Mouse (Mus musculus): ENCODE measurements around the gene Olfr725.

Gene Olfr725

DNA sequence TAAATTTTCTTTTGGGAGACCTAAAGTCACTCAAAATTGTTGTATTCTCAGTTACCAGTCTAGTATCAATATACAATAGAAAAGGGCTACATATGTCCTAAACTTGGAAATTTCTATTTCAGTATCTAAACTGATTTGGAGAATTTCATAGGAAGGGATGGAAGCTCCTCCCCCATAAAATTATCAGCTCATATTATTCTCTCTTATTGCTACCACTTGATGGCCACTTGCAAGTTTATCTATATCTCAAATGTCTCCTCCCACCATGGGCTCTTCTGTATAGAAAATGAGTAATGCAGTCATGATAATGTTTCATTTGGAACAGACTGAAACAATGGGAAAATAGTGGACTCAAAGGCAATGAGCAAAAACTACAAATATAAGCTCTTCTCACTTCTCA is at the start of gene Olfr725:
Gene Olfr725, minus strand, starts transcription at position 101 of the 400 bp plus-strand sequence.
- DNase-seq (ENCODE audit: extremely low read depth, insufficient read length, low spot score) = no peak

DNA sequence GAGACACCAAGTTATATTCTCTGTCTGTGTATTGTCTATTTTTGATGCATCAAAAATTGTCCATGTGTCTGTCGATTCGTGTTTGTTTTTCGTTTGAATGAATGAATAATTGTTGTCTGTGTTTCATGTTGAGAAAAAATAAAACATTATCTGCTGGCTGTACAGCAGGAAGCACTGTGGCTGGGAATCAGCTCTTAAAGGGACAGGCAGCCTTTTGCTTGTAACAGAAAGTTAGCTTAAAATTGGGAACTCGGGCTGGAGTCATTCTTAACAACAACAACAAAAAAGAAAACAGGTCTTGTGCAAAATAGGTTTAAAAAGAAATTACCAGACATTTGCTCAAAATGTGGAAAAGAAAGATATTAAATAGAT is 22.5 kb upstream of the Olfr725 start:
- no peak for DNase-seq (ENCODE audit: extremely low read depth, insufficient read length, low spot score)

DNA sequence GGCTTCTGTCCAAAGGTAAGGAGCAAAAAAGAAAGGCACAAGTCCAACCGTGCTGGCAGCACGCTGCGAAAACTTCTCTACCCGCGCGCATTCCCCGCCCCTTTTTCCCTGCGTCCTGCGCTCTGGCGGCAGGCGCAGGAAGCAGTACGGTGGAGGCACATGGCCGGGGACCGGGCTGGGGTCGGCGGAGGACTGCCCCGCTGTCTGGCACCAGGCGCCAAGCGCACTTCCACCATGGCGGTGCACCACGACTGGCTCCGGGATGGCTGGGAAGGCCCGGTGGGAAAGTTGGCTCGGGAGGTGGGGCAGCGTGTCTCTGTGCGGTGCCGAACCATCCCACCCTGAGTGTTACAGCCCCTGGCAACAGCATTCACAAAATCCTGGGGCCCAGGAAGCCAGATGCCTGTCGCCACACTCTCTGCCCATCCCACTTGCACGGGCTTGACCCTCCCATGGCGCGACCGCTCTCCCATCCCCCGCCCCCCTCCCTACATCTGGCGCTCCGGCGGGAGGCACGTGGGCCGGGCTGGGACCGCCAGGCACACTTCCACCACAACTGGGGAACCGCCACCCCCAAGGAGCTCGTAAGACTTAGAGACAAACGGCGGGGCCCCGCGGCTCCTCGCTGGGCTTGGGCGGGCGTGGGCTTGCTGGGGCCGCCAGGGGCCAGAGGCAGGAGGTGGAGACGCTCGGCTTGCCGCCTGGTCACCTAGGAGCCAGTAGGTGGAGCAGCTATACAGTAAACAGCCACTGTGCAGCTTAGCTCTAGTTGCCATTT is 22.0 kb upstream of the Olfr725 start:
- DNase-seq (ENCODE audit: extremely low read depth, insufficient read length, low spot score) = peak; percentile 1

DNA sequence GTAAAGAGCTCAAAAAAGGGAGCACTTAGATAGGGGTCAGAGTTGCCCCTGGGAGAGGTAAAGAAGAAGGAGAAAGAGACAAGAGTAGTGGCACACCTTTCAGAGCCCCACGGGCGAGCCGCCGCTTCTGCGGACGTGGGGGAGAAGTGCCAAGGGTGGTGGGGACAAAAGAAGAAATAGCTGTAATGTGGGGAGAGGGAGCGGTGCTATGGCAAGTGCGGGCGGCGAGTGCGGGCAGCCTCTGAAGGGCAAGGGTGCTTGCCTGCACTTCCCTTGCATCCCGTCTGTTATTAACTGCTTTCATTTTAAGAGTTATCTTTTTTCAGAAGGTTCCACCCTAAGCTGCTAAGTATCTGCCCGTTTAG is 21.4 kb upstream of the Olfr725 start:
- DNase-seq (ENCODE audit: extremely low read depth, insufficient read length, low spot score) = no peak

DNA sequence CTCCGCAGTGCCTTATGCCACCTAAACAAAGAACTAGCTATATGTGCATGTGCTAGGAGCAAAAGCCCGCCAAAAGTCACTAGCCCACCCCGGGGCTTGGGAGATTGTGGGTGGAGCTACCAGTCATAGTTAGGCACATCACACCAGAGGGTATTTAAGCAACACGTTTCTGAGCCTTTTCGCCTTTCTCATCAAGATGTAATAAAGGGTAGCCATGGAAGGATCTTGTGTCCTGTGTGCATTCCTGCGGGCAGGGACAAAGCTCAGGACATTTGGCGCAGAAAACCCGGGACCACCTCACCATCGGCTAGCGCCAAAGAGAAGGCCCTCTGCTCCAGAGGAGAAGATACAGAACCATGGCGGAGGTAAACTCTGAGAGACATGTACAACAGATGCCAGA is 21.0 kb upstream of the Olfr725 start:
- no peak for DNase-seq (ENCODE audit: extremely low read depth, insufficient read length, low spot score)

DNA sequence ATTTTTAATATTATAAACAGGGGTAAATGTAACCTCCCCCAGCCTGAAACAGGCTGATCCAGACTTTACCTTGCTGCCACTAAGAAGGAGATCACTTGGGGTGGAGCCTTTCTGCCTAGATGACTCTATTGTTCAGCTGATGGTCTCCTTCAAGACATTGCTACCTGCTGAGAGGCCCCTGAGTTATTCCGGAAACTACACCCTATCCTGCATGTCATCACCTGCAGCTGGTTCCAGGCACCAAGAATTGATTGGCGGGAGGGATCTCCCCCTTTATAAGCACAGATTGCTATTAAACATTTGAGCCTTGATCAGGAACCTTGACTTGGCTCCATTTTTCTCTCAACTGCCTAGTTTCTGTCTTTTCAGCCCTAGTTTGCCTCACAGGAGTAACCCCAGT is 8.1 kb downstream of the Olfr725 start:
- DNase-seq (ENCODE audit: extremely low read depth, insufficient read length, low spot score) = no peak

DNA sequence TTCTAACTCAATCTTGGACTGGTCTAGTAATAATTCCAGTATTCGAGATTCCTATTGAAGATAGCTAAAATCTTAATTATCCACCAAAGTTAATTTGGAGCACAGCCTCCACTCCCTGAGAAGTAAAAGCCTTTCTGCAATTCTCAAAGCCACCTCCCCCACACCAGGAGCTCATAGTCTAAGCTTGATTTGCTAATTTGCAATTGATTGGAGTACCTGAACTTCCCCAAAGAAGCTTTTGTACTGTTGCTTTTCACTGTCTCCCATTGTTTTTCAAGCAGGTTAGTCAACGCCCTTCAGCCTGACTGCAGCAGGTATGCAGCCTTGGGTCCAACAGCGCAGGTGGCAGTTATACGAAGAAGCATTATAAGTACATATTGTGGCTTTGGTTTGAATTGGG is 8.8 kb downstream of the Olfr725 start:
- no peak for DNase-seq (ENCODE audit: extremely low read depth, insufficient read length, low spot score)

DNA sequence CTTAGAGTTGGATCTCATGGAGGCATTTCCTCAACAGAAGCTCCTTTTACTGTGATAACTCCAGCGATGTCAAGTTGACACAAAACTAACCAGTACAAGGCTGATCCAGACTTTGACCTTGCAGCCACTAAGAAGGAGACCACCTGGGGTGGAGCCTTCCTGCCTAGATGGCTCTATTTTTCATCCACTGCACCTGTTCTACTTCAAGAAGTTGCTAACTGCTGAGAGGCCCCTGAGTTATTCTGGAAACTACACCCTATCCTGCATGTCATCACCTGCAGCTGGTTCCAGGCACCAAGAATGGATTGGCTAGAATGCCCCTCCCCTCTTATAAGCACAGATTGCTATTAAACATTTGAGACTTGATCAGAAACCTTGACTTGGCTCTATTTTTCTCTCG is 13.8 kb downstream of the Olfr725 start:
- no peak for DNase-seq (ENCODE audit: extremely low read depth, insufficient read length, low spot score)

All from 3134 (cell line).